Mouse (Mus musculus) forebrain, postnatal 0 days (tissue): ENCODE results near the gene Scaf1. TPM values are rescaled to one million over a fixed set of nuclear protein-coding genes. Genes with fewer than 3 reads are reported as not detected.

ENCODE experiments used
- ATAC-seq: fragments of 200-750 bp; cut with Nextera tagmentation; 2 replicates; pipeline ENCODE4 v1.8.0; 2017; ENCODE audit warnings: mild to moderate bottlenecking, moderate library complexity
- DNase-seq: peaks from one replicate; pipeline ENCODE4 v3.0.0-alpha.2; 2015
- H3K27ac ChIP-seq: fragments of 300-500 bp; sonication (generic); 2 replicates; pipeline ENCODE4 v1.5.1; 2014; ENCODE audit warnings: low read depth, mild to moderate bottlenecking, antibody characterized with exemption, low read length, moderate library complexity, mixed read lengths
- H3K27me3 ChIP-seq: fragments of 300-500 bp; sonication (generic); 2 replicates; pipeline ENCODE4 v1.6.1; 2014; ENCODE audit warnings: mild to moderate bottlenecking, low read length, mixed read lengths; ENCODE audit not compliant: insufficient read depth
- H3K36me3 ChIP-seq: fragments of 300-500 bp; sonication (generic); 2 replicates; pipeline ENCODE4 v1.6.1; 2014; ENCODE audit warnings: mild to moderate bottlenecking, moderate library complexity; ENCODE audit not compliant: insufficient read depth
- H3K4me1 ChIP-seq: fragments of 300-500 bp; sonication (generic); 2 replicates; pipeline ENCODE4 v1.6.1; 2014; ENCODE audit warnings: antibody characterized with exemption; ENCODE audit not compliant: insufficient read depth
- H3K4me2 ChIP-seq: fragments of 300-500 bp; sonication (generic); 2 replicates; pipeline ENCODE4 v1.6.1; 2014; ENCODE audit warnings: low read depth, mild to moderate bottlenecking, moderate library complexity
- H3K4me3 ChIP-seq: fragments of 300-500 bp; sonication (generic); 2 replicates; pipeline ENCODE4 v1.5.1; 2014; ENCODE audit warnings: low read depth, low read length, mixed read lengths
- H3K9ac ChIP-seq: fragments of 300-500 bp; sonication (generic); 2 replicates; pipeline ENCODE4 v1.6.1; 2014; ENCODE audit warnings: mild to moderate bottlenecking
- H3K9me3 ChIP-seq: fragments of 300-500 bp; sonication (generic); 2 replicates; pipeline ENCODE4 v1.6.1; 2016; ENCODE audit warnings: low read length
- CTCF ChIP-seq: sonication (generic); IDR thresholded peaks from 2 replicates; pipeline ENCODE4 v1.5.1; 2016; ENCODE audit warnings: antibody characterized with exemption, control low read depth, low read depth
- WGBS: fragments of 180-500 bp; shearing (Covaris S2); extraction: QIAGEN DNeasy Blood & Tissue Kit; methylation state at CpG from one replicate; pipeline ENCODE4 v1.1.7; 2014; 5-methylcytosine and 5-hydroxymethylcytosine counted together
- microRNA-seq, 2 experiments: library from miRNA; unstranded; fragments of <30 nt; microRNA quantifications; one replicate each; pipeline ENCODE4; 2016
- polyA plus RNA-seq: library from polyadenylated mRNA; unstranded; fragments of >200 nt; fragmentation: Nextera tagmentation; extraction: Ambion mirVana; gene quantifications from 2 replicates; pipeline ENCODE4 v1.2.1, GENCODE M21; 2015
- total RNA-seq: library from RNA; depleted of rRNA; stranded (reverse); fragments of >200 nt; gene quantifications from 2 replicates; pipeline ENCODE4 v1.2.3, GENCODE M21; 2014; rRNA removed

The Scaf1 gene
- total and polyA plus RNA-seq, 2 experiments from 2014 or later, result 50.0 to 72.5 TPM

- 52% methylated on average over 5 of the region's 5 CpGs for WGBS
- no peak overlapping the region for H3K9ac ChIP-seq
- no peaks in the 10 kb centered on the region for H3K9me3 ChIP-seq
- H3K36me3 ChIP-seq, result peaks cover 17% of the 10 kb centered on the region
- peaks cover 7% of the 10 kb centered on the region; the same call in 1 of the 2 replicates for H3K27me3 ChIP-seq
- DNase-seq, result peak; percentile 19
- H3K4me2 ChIP-seq, result no peak overlapping the region
- 0 out of 2 replicates have a peak, but pooled peaks cover 2% of the 10 kb centered on the region for H3K4me1 ChIP-seq
- H3K27ac ChIP-seq, result no peak overlapping the region
- no peak for ATAC-seq
- no peak overlapping the region for H3K4me3 ChIP-seq
- peak; percentile 58 for TF ChIP-seq CTCF
Observed at GRCm38 (mm10) chr7:44955628-44956027, 60.5 kb downstream of the Scaf1 start.

GRCm38 (mm10) chr7:44954091-44954885 is 61.9 kb downstream of the Scaf1 start:
- no peak overlapping the region for H3K27ac ChIP-seq
- no peak overlapping the region for H3K4me2 ChIP-seq
- no peak overlapping the region for H3K9ac ChIP-seq
- no peak overlapping the region for H3K4me3 ChIP-seq
- peaks cover 7% of the 10 kb centered on the region; the same call in 1 of the 2 replicates for H3K27me3 ChIP-seq
- peaks cover 7% of the 10 kb centered on the region for H3K36me3 ChIP-seq
- 81% methylated on average over 12 of the region's 12 CpGs for WGBS
- 0 out of 2 replicates have a peak, but pooled peaks cover 2% of the 10 kb centered on the region for H3K4me1 ChIP-seq
- no peak for TF ChIP-seq CTCF
- no peak for DNase-seq
- ATAC-seq, result no peak
- no peaks in the 10 kb centered on the region for H3K9me3 ChIP-seq

- no peak for TF ChIP-seq CTCF
- no peak overlapping the region for H3K4me3 ChIP-seq
- H3K36me3 ChIP-seq, result no peaks in the 10 kb centered on the region; the same call in 1 of the 2 replicates
Observed at GRCm38 (mm10) chr7:44953561-44953960, 62.6 kb downstream of the Scaf1 start.

More at GRCm38 (mm10) chr7:44953561-44953960, 62.6 kb downstream of the Scaf1 start:
- no peak overlapping the region for H3K9ac ChIP-seq
- ATAC-seq, result no peak
- H3K4me2 ChIP-seq, result no peak overlapping the region
- H3K27me3 ChIP-seq, result peaks cover 7% of the 10 kb centered on the region; the same call in 1 of the 2 replicates
- no peak overlapping the region for H3K27ac ChIP-seq
- 0 out of 2 replicates have a peak, but pooled peaks cover 2% of the 10 kb centered on the region for H3K4me1 ChIP-seq
- no peaks in the 10 kb centered on the region for H3K9me3 ChIP-seq
- WGBS, result 58% methylated on average over 14 of the region's 14 CpGs
- DNase-seq, result no peak

Small RNA genes lying within 50 kb of the gene (microRNA-seq; reads per million reads assigned to microRNA genes)
- gene Mir7054, result 0.49 to 1.5 reads per million in 2 experiments

Other genes starting within 250 kb of the Scaf1 start
Only the 30 nearest of the 35 such genes appear.
- gene Akt1s1, start 167.4 kb downstream of the Scaf1 start, total RNA-seq, result 89.9 and 109 TPM in 2 replicates
- 105 and 112 TPM in 2 replicates for gene Akt1s1, start 167.4 kb downstream of the Scaf1 start, polyA plus RNA-seq
- 71.9 and 378 TPM in 2 replicates for gene Tbc1d17, start 167.3 kb downstream of the Scaf1 start, total RNA-seq
- gene Tbc1d17, start 167.3 kb downstream of the Scaf1 start, polyA plus RNA-seq, result 87.8 and 115 TPM in 2 replicates
- gene Pnkp, start 159.2 kb downstream of the Scaf1 start, total RNA-seq, result 30.5 and 31.0 TPM in 2 replicates
- gene Pnkp, start 159.2 kb downstream of the Scaf1 start, polyA plus RNA-seq, result 27.2 and 29.8 TPM in 2 replicates
- gene Ptov1, start 146.6 kb downstream of the Scaf1 start, total RNA-seq, result 404 and 498 TPM in 2 replicates
- gene Ptov1, start 146.6 kb downstream of the Scaf1 start, polyA plus RNA-seq, result 495 and 513 TPM in 2 replicates
- 113 and 148 TPM in 2 replicates for gene Med25, start 123.7 kb downstream of the Scaf1 start, total RNA-seq
- gene Med25, start 123.7 kb downstream of the Scaf1 start, polyA plus RNA-seq, result 142 and 151 TPM in 2 replicates
- 17.0 and 22.3 TPM in 2 replicates for gene Fuz, start 120.3 kb downstream of the Scaf1 start, total RNA-seq
- 13.8 and 16.6 TPM in 2 replicates for gene Fuz, start 120.3 kb downstream of the Scaf1 start, polyA plus RNA-seq
- 140 and 175 TPM in 2 replicates for gene Ap2a1, start 86.9 kb downstream of the Scaf1 start, total RNA-seq
- gene Ap2a1, start 86.9 kb downstream of the Scaf1 start, polyA plus RNA-seq, result 101 and 113 TPM in 2 replicates
- gene Tsks, start 73.2 kb downstream of the Scaf1 start, total RNA-seq, result not detected in 2 replicates
- 0.18 TPM in 1 of 2 replicates, not detected in the other for gene Tsks, start 73.2 kb downstream of the Scaf1 start, polyA plus RNA-seq
- 71.9 and 73.1 TPM in 2 replicates for gene Cpt1c, start 41.5 kb downstream of the Scaf1 start, total RNA-seq
- 34.3 and 49.6 TPM in 2 replicates for gene Cpt1c, start 41.5 kb downstream of the Scaf1 start, polyA plus RNA-seq
- 208 and 220 TPM in 2 replicates for gene Prmt1, start 29.8 kb downstream of the Scaf1 start, total RNA-seq
- gene Prmt1, start 29.8 kb downstream of the Scaf1 start, polyA plus RNA-seq, result 598 and 639 TPM in 2 replicates
- gene Irf3, start 18.7 kb downstream of the Scaf1 start, total RNA-seq, result 39.3 and 39.7 TPM in 2 replicates
- gene Irf3, start 18.7 kb downstream of the Scaf1 start, polyA plus RNA-seq, result 23.1 and 24.0 TPM in 2 replicates
- gene Bcl2l12, start 17.7 kb downstream of the Scaf1 start, total RNA-seq, result 7.5 and 7.9 TPM in 2 replicates
- 7.8 and 8.5 TPM in 2 replicates for gene Bcl2l12, start 17.7 kb downstream of the Scaf1 start, polyA plus RNA-seq
- 2.9 and 4.2 TPM in 2 replicates for gene Rras, start 1.6 kb upstream of the Scaf1 start, total RNA-seq
- 10.6 and 13.1 TPM in 2 replicates for gene Rras, start 1.6 kb upstream of the Scaf1 start, polyA plus RNA-seq
- 12.6 and 14.0 TPM in 2 replicates for gene Prr12, start 36.5 kb upstream of the Scaf1 start, total RNA-seq
- 4.9 and 8.2 TPM in 2 replicates for gene Prr12, start 36.5 kb upstream of the Scaf1 start, polyA plus RNA-seq
- 75.2 and 76.4 TPM in 2 replicates for gene Nosip, start 46.1 kb upstream of the Scaf1 start, total RNA-seq
- 74.3 and 75.2 TPM in 2 replicates for gene Nosip, start 46.1 kb upstream of the Scaf1 start, polyA plus RNA-seq
- 6.3 and 15.9 TPM in 2 replicates for gene Prrg2, start 46.3 kb upstream of the Scaf1 start, total RNA-seq
- gene Prrg2, start 46.3 kb upstream of the Scaf1 start, polyA plus RNA-seq, result 14.9 and 15.1 TPM in 2 replicates
- gene Rcn3, start 75.9 kb upstream of the Scaf1 start, total RNA-seq, result 29.7 and 43.8 TPM in 2 replicates
- gene Rcn3, start 75.9 kb upstream of the Scaf1 start, polyA plus RNA-seq, result 32.6 and 36.4 TPM in 2 replicates
- gene Fcgrt, start 87.5 kb upstream of the Scaf1 start, total RNA-seq, result 24.9 and 29.4 TPM in 2 replicates
- gene Fcgrt, start 87.5 kb upstream of the Scaf1 start, polyA plus RNA-seq, result 35.1 and 44.7 TPM in 2 replicates
- 974 and 1,229 TPM in 2 replicates for gene Rps11, start 108.1 kb upstream of the Scaf1 start, total RNA-seq
- 814 and 982 TPM in 2 replicates for gene Rps11, start 108.1 kb upstream of the Scaf1 start, polyA plus RNA-seq
- gene Rpl13a, start 112.4 kb upstream of the Scaf1 start, total RNA-seq, result 2,018 and 2,903 TPM in 2 replicates
- 852 and 1,121 TPM in 2 replicates for gene Rpl13a, start 112.4 kb upstream of the Scaf1 start, polyA plus RNA-seq
- gene Gm45713, start 119.9 kb upstream of the Scaf1 start, total RNA-seq, result not detected in 2 replicates
- 0.36 TPM in 1 of 2 replicates, not detected in the other for gene Gm45713, start 119.9 kb upstream of the Scaf1 start, polyA plus RNA-seq
- gene Flt3l, start 120.1 kb upstream of the Scaf1 start, total RNA-seq, result 2.3 and 3.1 TPM in 2 replicates
- 1.9 and 6.8 TPM in 2 replicates for gene Flt3l, start 120.1 kb upstream of the Scaf1 start, polyA plus RNA-seq
- gene Pih1d1, start 137.9 kb upstream of the Scaf1 start, total RNA-seq, result 112 and 117 TPM in 2 replicates
- gene Pih1d1, start 137.9 kb upstream of the Scaf1 start, polyA plus RNA-seq, result 74.3 and 80.4 TPM in 2 replicates
- gene Aldh16a1, start 138.2 kb upstream of the Scaf1 start, total RNA-seq, result 10.2 and 14.2 TPM in 2 replicates
- 13.3 TPM in 2 replicates for gene Aldh16a1, start 138.2 kb upstream of the Scaf1 start, polyA plus RNA-seq
- 71.4 and 87.5 TPM in 2 replicates for gene Slc17a7, start 147.6 kb upstream of the Scaf1 start, total RNA-seq
- 47.6 and 50.3 TPM in 2 replicates for gene Slc17a7, start 147.6 kb upstream of the Scaf1 start, polyA plus RNA-seq
- not detected in 2 replicates for gene Gfy, start 163.2 kb upstream of the Scaf1 start, total RNA-seq
- gene Gfy, start 163.2 kb upstream of the Scaf1 start, polyA plus RNA-seq, result 0.21 TPM in 1 of 2 replicates, not detected in the other
- gene Pth2, start 164.6 kb upstream of the Scaf1 start, total RNA-seq, result not detected in 2 replicates
- 0.34 and 0.48 TPM in 2 replicates for gene Pth2, start 164.6 kb upstream of the Scaf1 start, polyA plus RNA-seq
- gene Ccdc155, start 188.5 kb upstream of the Scaf1 start, total RNA-seq, result 0.14 and 0.46 TPM in 2 replicates
- gene Ccdc155, start 188.5 kb upstream of the Scaf1 start, polyA plus RNA-seq, result 0.35 and 0.97 TPM in 2 replicates
- 8.4 and 9.1 TPM in 2 replicates for gene Dkkl1, start 195.8 kb upstream of the Scaf1 start, total RNA-seq
- gene Dkkl1, start 195.8 kb upstream of the Scaf1 start, polyA plus RNA-seq, result 8.9 and 12.1 TPM in 2 replicates
- gene Tead2, start 199.4 kb upstream of the Scaf1 start, total RNA-seq, result 30.6 and 40.6 TPM in 2 replicates
- 18.4 and 22.5 TPM in 2 replicates for gene Tead2, start 199.4 kb upstream of the Scaf1 start, polyA plus RNA-seq